Mouse (Mus musculus): ENCODE results near the gene Dsn1. TPM values are rescaled to one million over a fixed set of nuclear protein-coding genes. Genes with fewer than 3 reads are reported as not detected.

Gene Dsn1
- polyA plus RNA-seq, 2 experiments, result 30.2 to 32.9 TPM

GRCm38 (mm10) chr2:156958496-156959252 lies 48.3 kb downstream of the Dsn1 start:
- Histone ChIP-seq H3K36me3 (ENCODE audit: control insufficient read depth, insufficient read depth, low read length) (0 out of 2 replicates have a peak, but pooled peaks cover 6% of the 10 kb centered on the region), H3K4me2 (replicated peaks; ENCODE audit: low read depth, low read length, severe bottlenecking) (no peak overlapping the region), H3K27ac (replicated peaks; ENCODE audit: low read depth, low read length) (no peak overlapping the region), H3K27me3 (ENCODE audit: control insufficient read depth, insufficient read depth, low read length) (no peaks in the 10 kb centered on the region), H3K4me1 (ENCODE audit: control insufficient read depth, insufficient read depth, low read length) (no peaks in the 10 kb centered on the region), H3K4me3 (replicated peaks; ENCODE audit: low read length) (no peak overlapping the region), H3K9ac (ENCODE audit: low read depth, low read length, severe bottlenecking) (no peak overlapping the region), H3K9me3 (ENCODE audit: control insufficient read depth, low read length) (no peaks in the 10 kb centered on the region)
- 79% methylated on average over 9 of the region's 9 CpGs for WGBS
- no peak for TF ChIP-seq POLR2A (IDR thresholded peaks at IDR 0.05; ENCODE audit: borderline replicate concordance, extremely low read depth, insufficient read depth, insufficient read length)
- DNase-seq (ENCODE audit: low spot score) (no peak), ATAC-seq (ENCODE audit: low FRiP score, low read depth) (no peak)

GRCm38 (mm10) chr2:156957035-156957434 lies 49.9 kb downstream of the Dsn1 start:
- H3K4me2 ChIP-seq (replicated peaks; ENCODE audit: low read depth, low read length, severe bottlenecking), result no peak overlapping the region
- H3K27ac ChIP-seq (replicated peaks; ENCODE audit: low read depth, low read length), result no peak overlapping the region
- 0 out of 2 replicates have a peak, but pooled peaks cover 6% of the 10 kb centered on the region for H3K36me3 ChIP-seq (ENCODE audit: control insufficient read depth, insufficient read depth, low read length)
- H3K9ac ChIP-seq (ENCODE audit: low read depth, low read length, severe bottlenecking), result no peak overlapping the region
- ATAC-seq (ENCODE audit: low FRiP score, low read depth) (no peak), DNase-seq (ENCODE audit: low spot score) (no peak)
- H3K4me3 ChIP-seq (replicated peaks; ENCODE audit: low read length), result no peak overlapping the region
- no peaks in the 10 kb centered on the region for H3K4me1 ChIP-seq (ENCODE audit: control insufficient read depth, insufficient read depth, low read length)
- H3K9me3 ChIP-seq (ENCODE audit: control insufficient read depth, low read length), result no peaks in the 10 kb centered on the region
- WGBS, result 83% methylated on average over 2 of the region's 2 CpGs
- H3K27me3 ChIP-seq (ENCODE audit: control insufficient read depth, insufficient read depth, low read length), result no peaks in the 10 kb centered on the region
- TF ChIP-seq POLR2A (IDR thresholded peaks at IDR 0.05; ENCODE audit: borderline replicate concordance, extremely low read depth, insufficient read depth, insufficient read length), result no peak

GRCm38 (mm10) chr2:156956306-156956705 lies 50.6 kb downstream of the Dsn1 start:
- no peak for DNase-seq (ENCODE audit: low spot score)
- TF ChIP-seq POLR2A (IDR thresholded peaks at IDR 0.05; ENCODE audit: borderline replicate concordance, extremely low read depth, insufficient read depth, insufficient read length), result no peak
- H3K4me2 ChIP-seq (replicated peaks; ENCODE audit: low read depth, low read length, severe bottlenecking), result no peak overlapping the region
- no peaks in the 10 kb centered on the region for H3K27me3 ChIP-seq (ENCODE audit: control insufficient read depth, insufficient read depth, low read length)
- no peak overlapping the region for H3K9ac ChIP-seq (ENCODE audit: low read depth, low read length, severe bottlenecking)
- WGBS, result 67% methylated on average over 7 of the region's 7 CpGs
- no peak for ATAC-seq (ENCODE audit: low FRiP score, low read depth)
- no peak overlapping the region for H3K4me3 ChIP-seq (replicated peaks; ENCODE audit: low read length)
- 0 out of 2 replicates have a peak, but pooled peaks cover 6% of the 10 kb centered on the region for H3K36me3 ChIP-seq (ENCODE audit: control insufficient read depth, insufficient read depth, low read length)
- H3K9me3 ChIP-seq (ENCODE audit: control insufficient read depth, low read length), result no peaks in the 10 kb centered on the region
- no peak overlapping the region for H3K27ac ChIP-seq (replicated peaks; ENCODE audit: low read depth, low read length)
- H3K4me1 ChIP-seq (ENCODE audit: control insufficient read depth, insufficient read depth, low read length), result no peaks in the 10 kb centered on the region

- no peak for TF ChIP-seq POLR2A (IDR thresholded peaks at IDR 0.05; ENCODE audit: borderline replicate concordance, extremely low read depth, insufficient read depth, insufficient read length)
- H3K4me2 ChIP-seq (replicated peaks; ENCODE audit: low read depth, low read length, severe bottlenecking), result no peak overlapping the region
- H3K27ac ChIP-seq (replicated peaks; ENCODE audit: low read depth, low read length), result no peak overlapping the region
- no peaks in the 10 kb centered on the region for H3K4me1 ChIP-seq (ENCODE audit: control insufficient read depth, insufficient read depth, low read length)
- 89% methylated on average over 5 of the region's 5 CpGs for WGBS
- H3K9ac ChIP-seq (ENCODE audit: low read depth, low read length, severe bottlenecking), result no peak overlapping the region
- no peak for DNase-seq (ENCODE audit: low spot score)
- ATAC-seq (ENCODE audit: low FRiP score, low read depth), result no peak
- 0 out of 2 replicates have a peak, but pooled peaks cover 6% of the 10 kb centered on the region for H3K36me3 ChIP-seq (ENCODE audit: control insufficient read depth, insufficient read depth, low read length)
- H3K4me3 ChIP-seq (replicated peaks; ENCODE audit: low read length), result no peak overlapping the region
- no peaks in the 10 kb centered on the region for H3K9me3 ChIP-seq (ENCODE audit: control insufficient read depth, low read length)
- no peaks in the 10 kb centered on the region for H3K27me3 ChIP-seq (ENCODE audit: control insufficient read depth, insufficient read depth, low read length)
These were observed 52.5 kb downstream of the Dsn1 start for GRCm38 (mm10) chr2:156954463-156954862.

GRCm38 (mm10) chr2:156951301-156952094 lies 55.5 kb downstream of the Dsn1 start:
- Histone ChIP-seq H3K4me3 (replicated peaks; ENCODE audit: low read length) (no peak overlapping the region), H3K9ac (ENCODE audit: low read depth, low read length, severe bottlenecking) (no peak overlapping the region), H3K36me3 (ENCODE audit: control insufficient read depth, insufficient read depth, low read length) (peaks cover 10% of the 10 kb centered on the region), H3K4me2 (replicated peaks; ENCODE audit: low read depth, low read length, severe bottlenecking) (no peak overlapping the region), H3K4me1 (ENCODE audit: control insufficient read depth, insufficient read depth, low read length) (no peaks in the 10 kb centered on the region), H3K27me3 (ENCODE audit: control insufficient read depth, insufficient read depth, low read length) (no peaks in the 10 kb centered on the region), H3K9me3 (ENCODE audit: control insufficient read depth, low read length) (no peaks in the 10 kb centered on the region), H3K27ac (replicated peaks; ENCODE audit: low read depth, low read length) (no peak overlapping the region)
- no peak for ATAC-seq (ENCODE audit: low FRiP score, low read depth)
- no peak for DNase-seq (ENCODE audit: low spot score)
- 88% methylated on average over 10 of the region's 10 CpGs for WGBS
- TF ChIP-seq POLR2A (IDR thresholded peaks at IDR 0.05; ENCODE audit: borderline replicate concordance, extremely low read depth, insufficient read depth, insufficient read length), result no peak

Data from limb, embryonic 14.5 days (tissue).